Mouse (Mus musculus) midbrain, postnatal 0 days (tissue): ENCODE results near the gene BC049730. TPM values are rescaled to one million over a fixed set of nuclear protein-coding genes. Genes with fewer than 3 reads are reported as not detected.

Source experiments
- ATAC-seq: fragments of 200-750 bp; cut with Nextera tagmentation; 2 replicates; pipeline ENCODE4 v1.8.0; 2017; ENCODE audit warnings: moderate number of reproducible peaks, mild to moderate bottlenecking, moderate TSS enrichment, moderate library complexity; ENCODE audit not compliant: low FRiP score
- DNase-seq: peaks from one replicate; pipeline ENCODE4 v3.0.0-alpha.2; 2015; ENCODE audit warnings: low spot score
- H3K27ac ChIP-seq: fragments of 300-500 bp; sonication (generic); 2 replicates; pipeline ENCODE4 v1.5.1; 2014; ENCODE audit warnings: low read depth, mild to moderate bottlenecking, low read length, mixed read lengths
- H3K27me3 ChIP-seq: fragments of 300-500 bp; sonication (generic); 2 replicates; pipeline ENCODE4 v1.6.1; 2014; ENCODE audit warnings: low read length, control low read depth, mixed read lengths; ENCODE audit not compliant: insufficient read depth
- H3K36me3 ChIP-seq: fragments of 300-500 bp; sonication (generic); 2 replicates; pipeline ENCODE4 v1.6.1; 2014; ENCODE audit warnings: low read length, control low read depth, mixed read lengths; ENCODE audit not compliant: insufficient read depth
- H3K4me1 ChIP-seq: fragments of 300-500 bp; sonication (generic); 2 replicates; pipeline ENCODE4 v1.6.1; 2014; ENCODE audit warnings: mild to moderate bottlenecking, control low read depth, antibody characterized with exemption, low read length, mixed read lengths; ENCODE audit not compliant: insufficient read depth
- H3K4me2 ChIP-seq: fragments of 300-500 bp; sonication (generic); 2 replicates; pipeline ENCODE4 v1.6.1; 2014; ENCODE audit warnings: low read depth, mild to moderate bottlenecking, low read length, mixed read lengths; ENCODE audit not compliant: poor library complexity, severe bottlenecking
- H3K4me3 ChIP-seq: fragments of 300-500 bp; sonication (generic); 2 replicates; pipeline ENCODE4 v1.5.1; 2014; ENCODE audit warnings: low read depth, mild to moderate bottlenecking, low read length, moderate library complexity
- H3K9ac ChIP-seq: fragments of 300-500 bp; sonication (generic); replicated peaks from 2 replicates; pipeline ENCODE4 v1.6.1; 2014; ENCODE audit warnings: mild to moderate bottlenecking, low read length, moderate library complexity, mixed read lengths; ENCODE audit not compliant: poor library complexity, severe bottlenecking
- H3K9me3 ChIP-seq: fragments of 300-500 bp; sonication (generic); 2 replicates; pipeline ENCODE4 v1.6.1; 2016; ENCODE audit warnings: low read length, control low read depth
- CTCF ChIP-seq: IDR thresholded peaks from 2 replicates; pipeline ENCODE4 v1.5.1; 2016; ENCODE audit warnings: antibody characterized with exemption, mild to moderate bottlenecking
- WGBS: fragments of 180-500 bp; shearing (Covaris S2); extraction: QIAGEN DNeasy Blood & Tissue Kit; methylation state at CpG from one replicate; pipeline ENCODE4 v1.1.7; 2014; 5-methylcytosine and 5-hydroxymethylcytosine counted together
- polyA plus RNA-seq: library from polyadenylated mRNA; unstranded; fragments of >200 nt; fragmentation: Nextera tagmentation; extraction: Ambion mirVana; gene quantifications from 2 replicates; pipeline ENCODE4 v1.2.1, GENCODE M21; 2015
- total RNA-seq: library from RNA; depleted of rRNA; stranded (reverse); fragments of >200 nt; gene quantifications from 2 replicates; pipeline ENCODE4 v1.2.3, GENCODE M21; 2014; rRNA removed

BC049730 gene
- total and polyA plus RNA-seq, 2 experiments from 2014 or later, result not detected

GRCm38 (mm10) chr7:24758520-24758919, 49.5 kb downstream of the BC049730 start:
- Histone ChIP-seq H3K9me3 (no peaks in the 10 kb centered on the region), H3K4me2 (no peak overlapping the region), H3K9ac (no peak overlapping the region), H3K36me3 (no peaks in the 10 kb centered on the region), H3K27ac (no peak overlapping the region), H3K27me3 (no peaks in the 10 kb centered on the region), H3K4me3 (no peak overlapping the region), H3K4me1 (no peaks in the 10 kb centered on the region)
- 89% methylated on average over 1 of the region's 1 CpGs for WGBS
- DNase-seq (no peak), ATAC-seq (no peak)
- TF ChIP-seq CTCF, result no peak

GRCm38 (mm10) chr7:24760211-24760610, 51.2 kb downstream of the BC049730 start, which contains the start of gene Cd177:
Cd177 (minus strand) TSS chr7:24760311.
- Histone ChIP-seq H3K9ac (no peak within 1 kb of the TSS), H3K4me1 (no peaks in the 10 kb centered on the region), H3K4me2 (no peak within 1 kb of the TSS), H3K9me3 (no peaks in the 10 kb centered on the region), H3K27me3 (no peaks in the 10 kb centered on the region), H3K36me3 (no peaks in the 10 kb centered on the region), H3K4me3 (no peak within 1 kb of the TSS), H3K27ac (no peak within 1 kb of the TSS)
- 86% methylated on average over 6 of the region's 6 CpGs for WGBS
- no peak for TF ChIP-seq CTCF
- ATAC-seq (no peak), DNase-seq (no peak)

GRCm38 (mm10) chr7:24761161-24761560, 52.1 kb downstream of the BC049730 start:
- 76% methylated on average over 6 of the region's 6 CpGs for WGBS
- Histone ChIP-seq H3K4me3 (no peak overlapping the region), H3K4me1 (no peaks in the 10 kb centered on the region), H3K4me2 (no peak overlapping the region), H3K36me3 (no peaks in the 10 kb centered on the region), H3K9ac (no peak overlapping the region), H3K27ac (no peak overlapping the region), H3K27me3 (no peaks in the 10 kb centered on the region), H3K9me3 (no peaks in the 10 kb centered on the region)
- TF ChIP-seq CTCF, result no peak
- no peak for DNase-seq
- ATAC-seq, result no peak

GRCm38 (mm10) chr7:24762574-24762973, 53.5 kb downstream of the BC049730 start:
- no peak for TF ChIP-seq CTCF
- Histone ChIP-seq H3K9ac (no peak overlapping the region), H3K27me3 (no peaks in the 10 kb centered on the region), H3K4me1 (no peaks in the 10 kb centered on the region), H3K4me3 (no peak overlapping the region), H3K36me3 (no peaks in the 10 kb centered on the region), H3K4me2 (no peak overlapping the region), H3K9me3 (no peaks in the 10 kb centered on the region), H3K27ac (no peak overlapping the region)
- ATAC-seq (no peak), DNase-seq (no peak)
- 90% methylated on average over 8 of the region's 8 CpGs for WGBS

Other genes with a start within 250 kb of the BC049730 start
- 1.4 and 3.7 TPM in 2 replicates for gene Plaur, start 246.8 kb upstream of the BC049730 start, total RNA-seq
- gene Plaur, start 246.8 kb upstream of the BC049730 start, polyA plus RNA-seq, result 0.93 and 1.1 TPM in 2 replicates
- 342 and 354 TPM in 2 replicates for gene Cadm4, start 227.2 kb upstream of the BC049730 start, total RNA-seq
- 82.0 and 88.1 TPM in 2 replicates for gene Cadm4, start 227.2 kb upstream of the BC049730 start, polyA plus RNA-seq
- gene Zfp428, start 202.2 kb upstream of the BC049730 start, total RNA-seq, result 209 and 214 TPM in 2 replicates
- 297 and 314 TPM in 2 replicates for gene Zfp428, start 202.2 kb upstream of the BC049730 start, polyA plus RNA-seq
- gene AC161166.1, start 196.8 kb upstream of the BC049730 start, total RNA-seq, result not detected in 2 replicates
- gene AC161166.1, start 196.8 kb upstream of the BC049730 start, polyA plus RNA-seq, result 0.47 and 0.78 TPM in 2 replicates
- 115 and 119 TPM in 2 replicates for gene Irgq, start 178.6 kb upstream of the BC049730 start, total RNA-seq
- gene Irgq, start 178.6 kb upstream of the BC049730 start, polyA plus RNA-seq, result 21.8 and 23.9 TPM in 2 replicates
- gene Pinlyp, start 163.1 kb upstream of the BC049730 start, total RNA-seq, result not detected in 2 replicates
- gene Pinlyp, start 163.1 kb upstream of the BC049730 start, polyA plus RNA-seq, result not detected in 2 replicates
- 44.6 and 51.8 TPM in 2 replicates for gene Xrcc1, start 163.0 kb upstream of the BC049730 start, total RNA-seq
- 41.9 and 43.3 TPM in 2 replicates for gene Xrcc1, start 163.0 kb upstream of the BC049730 start, polyA plus RNA-seq
- gene Ethe1, start 121.7 kb upstream of the BC049730 start, total RNA-seq, result 32.2 and 33.4 TPM in 2 replicates
- gene Ethe1, start 121.7 kb upstream of the BC049730 start, polyA plus RNA-seq, result 31.3 and 31.6 TPM in 2 replicates
- gene Zfp575, start 121.6 kb upstream of the BC049730 start, total RNA-seq, result 2.3 and 3.2 TPM in 2 replicates
- 28.3 and 29.5 TPM in 2 replicates for gene Zfp575, start 121.6 kb upstream of the BC049730 start, polyA plus RNA-seq
- gene Phldb3, start 98.5 kb upstream of the BC049730 start, total RNA-seq, result 0.11 and 0.14 TPM in 2 replicates
- gene Phldb3, start 98.5 kb upstream of the BC049730 start, polyA plus RNA-seq, result not detected in 2 replicates
- gene Lypd3, start 72.7 kb upstream of the BC049730 start, total RNA-seq, result 0.99 and 1.5 TPM in 2 replicates
- 1.8 and 2.2 TPM in 2 replicates for gene Lypd3, start 72.7 kb upstream of the BC049730 start, polyA plus RNA-seq
- not detected in 2 replicates for gene Tex101, start 32.6 kb upstream of the BC049730 start, total RNA-seq
- not detected in 2 replicates for gene Tex101, start 32.6 kb upstream of the BC049730 start, polyA plus RNA-seq
- gene Gm4763, start 17.7 kb downstream of the BC049730 start, total RNA-seq, result not detected in 2 replicates
- not detected in 2 replicates for gene Gm4763, start 17.7 kb downstream of the BC049730 start, polyA plus RNA-seq
- 0.16 and 1.0 TPM in 2 replicates for gene Cd177, start 51.1 kb downstream of the BC049730 start, total RNA-seq
- 0.37 and 0.47 TPM in 2 replicates for gene Cd177, start 51.1 kb downstream of the BC049730 start, polyA plus RNA-seq
- gene Ceacam10, start 68.0 kb downstream of the BC049730 start, total RNA-seq, result 0.33 TPM in 1 of 2 replicates, not detected in the other
- 0.43 and 0.63 TPM in 2 replicates for gene Ceacam10, start 68.0 kb downstream of the BC049730 start, polyA plus RNA-seq
- gene Gm9844, start 153.0 kb downstream of the BC049730 start, total RNA-seq, result 5.9 and 13.5 TPM in 2 replicates
- gene Gm9844, start 153.0 kb downstream of the BC049730 start, polyA plus RNA-seq, result 33.2 and 44.4 TPM in 2 replicates
- 0.19 TPM in 1 of 2 replicates, not detected in the other for gene Lypd4, start 160.7 kb downstream of the BC049730 start, total RNA-seq
- gene Lypd4, start 160.7 kb downstream of the BC049730 start, polyA plus RNA-seq, result 0.16 and 0.28 TPM in 2 replicates
- 0.11 TPM in 1 of 2 replicates, not detected in the other for gene Dmrtc2, start 160.8 kb downstream of the BC049730 start, total RNA-seq
- gene Dmrtc2, start 160.8 kb downstream of the BC049730 start, polyA plus RNA-seq, result 0.31 and 0.70 TPM in 2 replicates
- 364 and 448 TPM in 2 replicates for gene Rps19, start 175.1 kb downstream of the BC049730 start, total RNA-seq
- gene Rps19, start 175.1 kb downstream of the BC049730 start, polyA plus RNA-seq, result 1,202 and 1,286 TPM in 2 replicates
- 0.27 and 0.42 TPM in 2 replicates for gene Cd79a, start 188.1 kb downstream of the BC049730 start, total RNA-seq
- gene Cd79a, start 188.1 kb downstream of the BC049730 start, polyA plus RNA-seq, result 0.82 and 0.85 TPM in 2 replicates
- 19.1 and 27.5 TPM in 2 replicates for gene Arhgef1, start 193.7 kb downstream of the BC049730 start, total RNA-seq
- gene Arhgef1, start 193.7 kb downstream of the BC049730 start, polyA plus RNA-seq, result 29.0 and 33.0 TPM in 2 replicates
- gene Gm4881, start 235.3 kb downstream of the BC049730 start, total RNA-seq, result 6.4 and 9.0 TPM in 2 replicates
- gene Gm4881, start 235.3 kb downstream of the BC049730 start, polyA plus RNA-seq, result 3.8 and 4.2 TPM in 2 replicates